15 mouse cellular contexts compared by ENCODE assay signal in the genomic region with DNA sequence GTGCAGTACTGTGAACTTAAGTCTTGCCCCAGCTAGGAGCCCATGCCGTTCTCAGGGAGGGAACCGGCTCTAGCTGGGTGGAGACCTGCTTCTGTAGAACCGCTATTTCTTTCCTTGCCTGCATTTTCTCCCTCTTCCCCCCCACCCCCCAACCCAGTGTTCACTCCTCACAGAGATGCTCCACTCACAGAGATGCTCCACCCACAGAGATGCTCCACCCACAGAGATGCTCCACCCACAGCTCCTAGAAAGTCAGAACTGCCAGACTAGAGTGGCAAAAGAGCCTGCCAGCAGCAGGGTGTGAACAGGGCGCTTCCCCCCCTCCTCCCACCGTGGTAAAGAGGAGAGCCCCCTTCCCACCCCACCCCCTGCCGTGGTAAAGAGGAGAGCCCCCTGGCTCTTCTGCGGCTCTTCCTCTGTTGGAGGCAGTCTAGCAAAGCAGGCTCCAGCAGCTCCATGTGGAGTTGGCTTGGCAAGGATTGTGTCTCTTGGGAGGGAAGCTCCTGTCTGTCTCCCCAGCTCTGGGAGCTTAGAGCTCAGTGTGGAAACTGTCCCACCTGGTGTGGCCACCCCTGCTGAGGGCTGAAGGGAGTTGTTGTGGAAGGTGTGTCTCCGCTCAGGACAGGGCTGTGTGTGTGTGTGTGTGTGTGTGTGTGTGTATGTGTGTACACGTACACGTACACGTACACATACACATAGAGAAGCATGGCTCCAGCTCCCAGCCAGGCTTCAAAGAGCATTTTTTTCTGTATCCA. TPM values are rescaled to one million over a fixed set of nuclear protein-coding genes. Genes with fewer than 3 reads are reported as not detected.
A peak's percentile ranks its signal among the peaks of the same experiment; 100 is the strongest.
DNase-seq lines count a peak whose midpoint lies in the region; ATAC-seq and TF ChIP-seq lines count a peak whose summit lies in the region.
"Had no signal": no experiment of that assay in that cellular context is flagged by ENCODE, and none has a peak within 500 bp of the region (broad histone marks: within the 10 kb centered on the region; RNA-seq: fewer than 3 reads in every experiment).

No protein-coding gene starts in this region.

- H3K4me2 ChIP-seq in lung, embryonic 14.5 days = no peak overlapping the region
- H3K4me2 ChIP-seq in embryonic facial prominence, embryonic 15.5 days (replicated peaks) = no peak overlapping the region
- H3K4me2 ChIP-seq: neural tube, embryonic 13.5 days had no signal

- no peak overlapping the region for H3K9ac ChIP-seq in lung, embryonic 14.5 days
- H3K9ac ChIP-seq in embryonic facial prominence, embryonic 15.5 days = no peak overlapping the region
- H3K9ac ChIP-seq: liver, embryonic 14.5 days; neural tube, embryonic 13.5 days had no signal

- DNase-seq in frontal cortex, postnatal 10 days (ENCODE audit: low spot score in 2 of 2) = no peak
- no peak for DNase-seq in lung, embryonic 14.5 days
- DNase-seq in lung, postnatal 25 days (ENCODE audit: low spot score) = no peak
- no peak for DNase-seq in thymus, postnatal 36 days
- DNase-seq: adrenal gland, adult 8-10 months; cerebellum, adult 11 months; kidney, postnatal 25 days; midbrain, embryonic 14.5 days had no signal

- WGBS in lung, embryonic 14.5 days = 70% methylated on average over 11 of the region's 11 CpGs
- WGBS in embryonic facial prominence, embryonic 15.5 days = 67% methylated on average over 11 of the region's 11 CpGs

- no peak for TF ChIP-seq CTCF in lung, embryonic 14.5 days (IDR thresholded peaks at IDR 0.05; ENCODE audit: low read depth)

- H3K4me3 ChIP-seq in lung, embryonic 14.5 days (ENCODE audit: low read depth, low read length) = no peak overlapping the region
- H3K4me3 ChIP-seq in embryonic facial prominence, embryonic 15.5 days (replicated peaks) = no peak overlapping the region
- H3K4me3 ChIP-seq: left cerebral cortex, adult 2 months; neural tube, embryonic 13.5 days had no signal

- peaks cover 58% of the 10 kb centered on the region for H3K36me3 ChIP-seq in lung, embryonic 14.5 days (ENCODE audit: insufficient read depth)
- H3K36me3 ChIP-seq in embryonic facial prominence, embryonic 15.5 days = peaks cover 50% of the 10 kb centered on the region

- H3K4me1 ChIP-seq in lung, embryonic 14.5 days (ENCODE audit: insufficient read depth) = no peaks in the 10 kb centered on the region
- H3K4me1 ChIP-seq in embryonic facial prominence, embryonic 15.5 days = 0 out of 2 replicates have a peak, but pooled peaks cover 7% of the 10 kb centered on the region

- no peaks in the 10 kb centered on the region for H3K9me3 ChIP-seq in lung, embryonic 14.5 days (ENCODE audit: low read depth, low read length)
- H3K9me3 ChIP-seq in embryonic facial prominence, embryonic 15.5 days (replicated peaks) = no peaks in the 10 kb centered on the region
- H3K9me3 ChIP-seq: neural tube, embryonic 13.5 days had no signal

- H3K27ac ChIP-seq in lung, embryonic 14.5 days (ENCODE audit: low read depth) = peak overlapping the region; percentile 61; the same call in 1 of the 2 replicates
- H3K27ac ChIP-seq in embryonic facial prominence, embryonic 15.5 days (replicated peaks) = peak overlapping the region; percentile 68; the same call in 1 of the 2 replicates
- H3K27ac ChIP-seq: left cerebral cortex, adult 2 months; liver, embryonic 14.5 days; neural tube, embryonic 13.5 days had no signal

- H3K27me3 ChIP-seq in lung, embryonic 14.5 days (ENCODE audit: insufficient read depth, low read length) = no peaks in the 10 kb centered on the region
- no peaks in the 10 kb centered on the region for H3K27me3 ChIP-seq in embryonic facial prominence, embryonic 15.5 days
- H3K27me3 ChIP-seq: neural tube, embryonic 13.5 days had no signal

- ATAC-seq in frontal cortex, adult (ENCODE audit: low TSS enrichment) = peak; percentile 28; the same call in 1 of the 2 replicates
- peak; percentile 53 for ATAC-seq in lung, embryonic 14.5 days (ENCODE audit: insufficient read depth)
- peak; percentile 52 for ATAC-seq in embryonic facial prominence, embryonic 15.5 days (ENCODE audit: insufficient number of reproducible peaks, low FRiP score, low TSS enrichment, low read depth)
- peak; percentile 48; the same call in 1 of the 2 replicates for ATAC-seq in megakaryocyte-erythroid progenitor cell, adult 5-6 weeks (replicated peaks; ENCODE audit: low FRiP score, low TSS enrichment, poor library complexity, severe bottlenecking)
- no peak for ATAC-seq in activated CD4-positive, CD25-positive, alpha-beta regulatory T cell, adult 4 months

RNA-seq across cellular contexts. Expression of gene Chmp4b, which starts 41.9 kb away (rescaled TPM):
- polyA plus RNA-seq in lung, embryonic 14.5 days (2014; fragmentation: Nextera tagmentation; extraction: Ambion mirVana) = 14.9 and 15.0 TPM in 2 replicates
- 38.1 and 47.7 TPM in 2 replicates for polyA plus RNA-seq in embryonic facial prominence, embryonic 15.5 days (2015; fragmentation: Nextera tagmentation; extraction: Ambion mirVana)
- total RNA-seq in megakaryocyte-erythroid progenitor cell, adult 5-6 weeks (2014; fragmentation: Nextera tagmentation) = 79.5 and 118 TPM in 2 replicates
- 95.1 and 99.0 TPM in 2 replicates for total RNA-seq in megakaryocyte-erythroid progenitor cell, adult 5-6 weeks (2017)
- 1 to 10 TPM; 5.9 to 6.3 TPM for polyA plus RNA-seq in activated CD4-positive, CD25-positive, alpha-beta regulatory T cell, adult 4 months (2017; shearing (Covaris generic))
